Mouse (Mus musculus) natural killer cell, adult 2 months (primary cell): ENCODE results near the gene Snx21.
A peak's percentile ranks its signal among the peaks of the same experiment; 100 is the strongest.
"Not testable (repeated sequence)": the region's sequence is repeated elsewhere in the genome, so short reads cannot be mapped to it uniquely, and the experiment has no call there.

Experiments
- DNase-seq, 2 experiments: peaks; one replicate each; pipeline ENCODE4 v3.0.0; 2022; ENCODE audit warnings: low spot score in 2 of 2

Snx21 gene

GRCm38 (mm10) chr2:164793772-164794171 is 8.1 kb downstream of the Snx21 start:
- DNase-seq, result no peak

GRCm38 (mm10) chr2:164794293-164794692 is 8.7 kb downstream of the Snx21 start:
- peak; percentile 70 to 75 for DNase-seq

- no peak for DNase-seq
Observed at GRCm38 (mm10) chr2:164795868-164796267, 10.2 kb downstream of the Snx21 start.

GRCm38 (mm10) chr2:164798554-164798953 is 12.9 kb downstream of the Snx21 start:
- DNase-seq, result not testable (repeated sequence)

GRCm38 (mm10) chr2:164800252-164801004 is 14.8 kb downstream of the Snx21 start:
- DNase-seq, result no peak

- no peak for DNase-seq
Observed at GRCm38 (mm10) chr2:164803201-164803920, 17.7 kb downstream of the Snx21 start.

GRCm38 (mm10) chr2:164803921-164804313 is 18.3 kb downstream of the Snx21 start:
- DNase-seq, result no peak

GRCm38 (mm10) chr2:164804533-164805331 is 19.1 kb downstream of the Snx21 start, which contains the start of the genes Acot8 and Zswim3:
Gene Acot8, minus strand, starts transcription at chr2:164804882.
Gene Zswim3, plus strand, starts transcription at chr2:164805098.
- peak; percentile 98 for DNase-seq

GRCm38 (mm10) chr2:164805332-164805718 is 19.7 kb downstream of the Snx21 start:
- no peak for DNase-seq

GRCm38 (mm10) chr2:164806614-164807013 is 21.0 kb downstream of the Snx21 start:
- no peak for DNase-seq

- no peak for DNase-seq
Observed at GRCm38 (mm10) chr2:164813557-164813956, 27.9 kb downstream of the Snx21 start.

- no peak for DNase-seq
Observed at GRCm38 (mm10) chr2:164815348-164815747, 29.7 kb downstream of the Snx21 start.

- no peak for DNase-seq
Observed at GRCm38 (mm10) chr2:164815821-164816220, 30.2 kb downstream of the Snx21 start.

- no peak for DNase-seq
Observed at GRCm38 (mm10) chr2:164817206-164817605, 31.6 kb downstream of the Snx21 start.

GRCm38 (mm10) chr2:164817703-164818102 is 32.1 kb downstream of the Snx21 start:
- no peak for DNase-seq

GRCm38 (mm10) chr2:164821060-164821459 is 35.4 kb downstream of the Snx21 start:
- DNase-seq, result no peak

- peak; percentile 99 for DNase-seq
Observed at GRCm38 (mm10) chr2:164822636-164823165, 37.1 kb downstream of the Snx21 start, which contains the start of gene Zswim1. Gene Zswim1, plus strand, starts transcription at chr2:164822686.

- no peak for DNase-seq
Observed at GRCm38 (mm10) chr2:164823181-164823585, 37.6 kb downstream of the Snx21 start.

- DNase-seq, result no peak
Observed at GRCm38 (mm10) chr2:164823969-164824368, 38.3 kb downstream of the Snx21 start.

- DNase-seq, result no peak
Observed at GRCm38 (mm10) chr2:164825521-164825920, 39.9 kb downstream of the Snx21 start.

GRCm38 (mm10) chr2:164827146-164827850 is 41.7 kb downstream of the Snx21 start:
- no peak for DNase-seq
